Mouse (Mus musculus) large intestine, adult 2 months (tissue): ENCODE data around the gene Rab25. TPM values are rescaled to one million over a fixed set of nuclear protein-coding genes. Genes with fewer than 3 reads are reported as not detected.
"Not testable (repeated sequence)": the region's sequence is repeated elsewhere in the genome, so short reads cannot be mapped to it uniquely, and the experiment has no call there.

Source experiments
- DNase-seq: peaks from one replicate; pipeline ENCODE4 v3.0.0-alpha.2; 2012; ENCODE audit warnings: low read depth, low spot score
- WGBS: fragments of 180-500 bp; shearing (Covaris S2); methylation state at CpG from one replicate; pipeline ENCODE4 v1.1.7; 2018; 5-methylcytosine and 5-hydroxymethylcytosine counted together
- polyA plus RNA-seq: library from polyadenylated mRNA; depleted of rRNA; stranded (reverse); fragments of >200 nt; gene quantifications from 2 replicates; pipeline ENCODE4 v1.2.3, GENCODE M21; 2012; rRNA removed

Rab25 gene
- 236 and 238 TPM in 2 replicates for polyA plus RNA-seq

DNA sequence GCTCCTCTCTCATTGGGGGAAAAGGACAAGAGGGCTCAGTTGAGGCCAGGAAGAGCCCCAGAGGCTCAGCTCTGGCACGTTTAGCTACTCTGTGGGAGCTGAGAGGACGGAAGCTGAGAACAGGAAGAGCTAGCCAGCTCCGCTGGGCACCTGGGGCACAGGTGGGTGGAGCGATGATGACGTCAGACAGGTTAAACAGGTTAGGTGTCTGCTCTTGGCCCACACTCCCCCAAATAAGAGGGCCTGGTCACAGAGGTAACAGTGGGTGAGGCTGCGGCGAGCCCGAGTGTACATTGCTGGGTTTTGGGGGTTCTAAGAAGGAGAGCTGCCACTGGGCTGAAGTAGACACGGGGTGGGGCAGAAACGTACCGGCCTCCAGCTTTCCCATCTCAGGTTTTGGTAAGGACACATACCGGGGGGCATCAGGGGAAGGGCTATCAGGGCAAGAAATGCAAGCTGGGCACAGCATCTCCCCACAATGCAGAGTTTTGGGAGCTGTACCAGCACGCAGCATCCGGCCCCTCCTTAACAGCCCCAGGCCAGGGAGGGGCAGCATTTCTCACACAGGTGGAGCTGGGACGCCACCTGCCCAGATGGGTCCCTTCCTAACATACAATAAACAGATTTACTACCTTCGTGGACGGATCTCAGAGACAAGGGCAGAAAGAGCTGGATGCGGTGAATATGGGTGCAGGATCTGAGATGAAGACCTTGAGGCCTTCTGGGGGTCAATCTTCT, at the start of gene Rab25:
Gene Rab25, minus strand, starts transcription at position 121 of the 738 bp plus-strand sequence.
- 25% methylated on average over 18 of the region's 18 CpGs for WGBS
- no peak for DNase-seq

DNA sequence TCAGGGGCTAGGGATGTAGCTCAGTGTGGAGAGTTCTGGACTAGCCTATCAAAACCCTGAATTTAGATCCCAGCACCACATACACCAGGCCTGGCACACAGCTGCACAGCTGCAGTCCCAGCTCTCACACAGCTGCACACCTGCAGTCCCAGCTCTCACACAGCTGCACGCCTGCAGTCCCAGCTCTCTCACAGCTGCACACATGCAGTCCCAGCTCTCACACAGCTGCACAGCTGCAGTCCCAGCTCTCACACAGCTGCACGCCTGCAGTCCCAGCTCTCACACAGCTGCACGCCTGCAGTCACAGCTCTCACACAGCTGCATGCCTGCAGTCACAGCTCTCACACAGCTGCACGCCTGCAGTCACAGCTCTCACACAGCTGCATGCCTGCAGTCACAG, 48.4 kb upstream of the Rab25 start:
- 91% methylated on average over 4 of the region's 4 CpGs for WGBS
- DNase-seq = not testable (repeated sequence)

DNA sequence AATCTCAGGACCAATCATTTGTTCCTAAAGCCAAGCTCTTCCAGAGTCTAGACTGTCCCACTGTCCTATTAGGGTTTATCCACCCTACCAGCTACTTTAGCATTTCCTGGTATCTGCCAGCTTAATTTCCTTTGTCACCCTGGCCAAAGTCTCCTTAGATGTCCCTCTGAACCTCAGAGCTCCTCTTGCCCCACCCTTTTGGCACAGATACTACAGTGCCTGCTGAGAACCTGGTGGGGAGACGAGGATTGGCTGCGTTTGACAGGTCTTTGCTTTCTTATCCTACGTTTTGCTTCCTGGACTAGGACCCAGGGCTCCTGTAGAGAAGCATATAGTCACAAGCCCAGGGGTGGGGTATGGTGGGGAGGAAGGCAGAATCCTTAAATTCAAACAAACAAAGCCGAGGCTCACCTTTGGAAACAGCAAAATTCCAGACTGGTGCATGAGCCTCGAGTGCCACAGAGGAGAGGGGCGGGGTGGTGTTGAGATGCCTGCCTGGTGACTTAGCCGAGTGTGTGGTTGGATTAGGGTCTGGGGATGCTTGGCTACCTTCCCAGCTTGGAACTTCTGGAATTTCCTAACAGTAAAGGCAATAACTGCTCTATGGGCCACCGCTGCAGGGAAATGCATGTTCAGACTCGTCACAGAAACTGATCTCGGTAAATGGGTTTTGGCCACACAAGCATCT, 45.9 kb upstream of the Rab25 start:
- WGBS = 18% methylated on average over 10 of the region's 10 CpGs
- peak; percentile 73 for DNase-seq

DNA sequence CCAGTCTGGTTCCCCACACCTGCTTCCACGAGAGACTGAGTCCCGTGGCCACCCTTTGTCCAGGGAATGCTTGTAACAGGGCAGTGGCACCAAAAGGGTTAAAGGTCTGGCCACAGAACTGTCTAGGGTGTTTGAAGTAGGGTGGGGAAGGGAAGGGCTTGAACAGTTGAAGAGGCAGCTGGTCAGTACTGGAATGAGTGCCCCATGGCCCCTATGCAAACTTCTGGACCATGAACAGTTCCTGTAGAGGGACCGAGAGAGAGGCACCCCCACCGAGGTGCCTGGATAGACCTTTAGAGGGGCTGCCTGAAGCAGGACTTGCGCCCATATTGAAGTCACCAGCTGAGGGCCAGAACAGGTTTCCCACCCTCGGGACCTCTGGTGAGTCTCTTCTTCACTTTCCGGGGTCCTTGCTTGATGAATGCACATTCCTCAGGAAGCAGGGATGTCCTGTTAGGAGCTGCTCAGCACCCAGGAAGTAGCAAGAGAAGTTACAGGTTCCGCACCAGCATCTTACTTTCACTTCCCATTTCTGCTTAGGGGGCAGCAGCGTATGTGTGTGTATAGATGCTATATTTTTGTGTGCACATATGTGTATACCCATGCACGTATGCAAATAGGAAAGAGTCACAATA, 45.0 kb upstream of the Rab25 start:
- DNase-seq = no peak
- WGBS = 24% methylated on average over 10 of the region's 10 CpGs

DNA sequence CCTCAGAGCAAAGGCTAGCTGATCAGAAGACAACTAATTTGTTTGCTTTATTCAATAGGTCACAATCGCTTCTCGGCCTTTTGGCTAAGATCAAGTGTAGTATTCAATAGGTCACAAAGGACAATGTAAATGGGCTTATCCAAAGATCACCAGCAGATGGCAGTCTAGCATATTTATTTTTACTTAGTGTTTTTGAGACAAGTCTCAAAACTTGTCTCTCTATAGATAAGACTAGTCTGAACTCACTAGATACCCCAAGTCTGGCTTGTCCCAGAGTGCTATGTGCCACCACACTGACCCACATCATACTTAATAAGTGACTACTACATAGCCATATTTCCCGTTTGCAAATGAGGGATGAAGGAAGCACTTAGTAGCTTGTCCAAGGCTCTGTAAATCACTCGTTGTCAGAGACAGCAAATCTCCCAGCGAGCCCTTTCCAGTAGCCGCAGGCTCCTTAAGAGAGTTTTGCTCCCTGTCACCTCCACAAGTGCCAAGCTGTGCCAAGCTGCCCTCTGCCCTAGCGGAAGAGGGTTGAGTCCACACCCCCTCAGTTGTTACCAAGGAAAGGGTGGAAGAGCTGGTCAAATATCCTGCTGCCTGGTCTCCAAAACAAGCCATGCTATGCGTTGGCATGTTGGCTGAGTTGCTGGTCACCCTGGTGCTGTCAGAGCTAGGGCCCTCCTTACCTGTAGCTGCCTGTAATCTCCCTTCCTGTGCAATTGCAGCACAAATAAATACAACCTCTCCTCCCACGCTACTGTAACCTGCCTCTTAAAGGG, 44.0 kb upstream of the Rab25 start:
- no peak for DNase-seq
- WGBS = 4% methylated on average over 9 of the region's 9 CpGs

DNA sequence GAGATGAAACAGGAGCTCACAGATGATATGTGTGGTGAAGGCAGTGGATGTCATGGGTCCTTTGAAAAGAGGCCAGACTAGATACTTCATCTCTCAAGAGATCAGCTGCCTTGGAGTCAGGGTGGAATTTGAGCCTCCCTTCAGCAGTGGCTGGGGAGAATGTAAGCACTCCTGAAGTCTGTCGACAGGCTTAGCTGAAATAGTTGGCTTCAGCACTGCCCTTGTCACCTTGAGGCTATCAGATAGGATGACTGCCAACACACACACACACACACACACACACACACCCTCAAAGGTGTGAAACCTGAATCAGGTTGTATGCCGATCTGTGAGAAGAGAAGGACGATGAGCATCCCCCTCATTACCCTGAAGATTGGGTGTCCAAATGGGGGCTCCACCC, 42.9 kb upstream of the Rab25 start:
- DNase-seq = no peak
- 33% methylated on average over 3 of the region's 3 CpGs for WGBS

DNA sequence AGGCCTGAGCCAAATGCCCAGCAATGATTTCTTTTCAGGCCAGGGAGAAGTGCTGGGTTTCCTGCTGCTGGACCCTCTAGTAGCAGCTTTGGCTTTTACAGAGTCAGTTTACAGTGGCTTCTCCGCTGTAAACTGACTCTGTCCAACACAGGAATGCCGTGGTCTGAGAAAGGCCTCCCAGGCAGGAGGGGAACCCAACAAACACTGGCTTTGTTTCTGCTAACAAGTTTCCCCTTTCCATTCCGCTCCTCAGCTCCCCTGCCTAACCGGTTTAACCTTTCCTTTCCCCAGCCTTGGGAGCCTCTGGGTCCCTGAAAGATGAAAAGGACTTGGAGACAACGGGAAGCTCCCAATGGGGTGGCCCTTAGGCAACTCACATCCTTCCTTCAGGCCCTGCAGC, 42.1 kb upstream of the Rab25 start:
- 37% methylated on average over 5 of the region's 5 CpGs for WGBS
- DNase-seq = no peak

DNA sequence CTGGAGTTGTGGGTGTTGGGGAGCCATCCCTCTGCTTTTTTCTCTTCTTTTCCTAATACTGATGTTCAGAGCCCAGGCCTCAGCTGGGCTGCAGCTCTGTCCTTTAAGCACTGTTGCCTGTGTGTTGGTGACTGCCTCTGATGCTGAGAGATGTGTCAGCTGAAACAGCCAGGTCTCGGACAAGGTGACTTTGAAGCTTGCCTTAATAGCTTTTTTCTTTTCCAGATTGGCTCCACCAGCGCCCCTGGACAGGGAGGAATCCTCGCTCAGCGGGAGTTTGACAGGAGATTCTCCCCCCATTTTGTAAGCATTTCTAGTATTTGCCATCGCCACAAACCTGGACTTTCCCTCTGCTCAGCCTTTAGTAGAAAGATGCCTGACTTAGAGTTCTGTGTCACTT, 38.5 kb upstream of the Rab25 start:
- WGBS = 96% methylated on average over 5 of the region's 5 CpGs
- DNase-seq = no peak

DNA sequence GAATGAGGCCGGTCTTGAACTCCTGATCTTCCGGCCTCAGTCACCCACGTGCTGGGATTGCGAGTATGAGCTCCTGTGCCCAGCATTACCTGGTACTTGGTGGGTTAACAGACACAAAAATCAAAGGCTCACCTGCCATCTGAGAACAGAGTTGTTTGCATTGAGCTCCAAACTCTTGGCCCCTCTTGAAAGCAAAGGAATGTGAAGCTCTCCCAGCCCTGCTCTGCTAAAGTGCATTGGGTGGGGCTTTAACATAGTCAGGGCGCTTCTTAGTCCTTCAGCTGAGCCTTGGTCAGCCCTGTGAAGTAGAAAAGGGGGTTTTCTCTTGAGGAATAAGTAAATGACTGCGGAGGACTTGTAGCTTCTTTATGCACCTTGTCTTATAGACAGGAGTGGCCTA, 37.7 kb upstream of the Rab25 start:
- WGBS = 92% methylated on average over 6 of the region's 6 CpGs
- DNase-seq = no peak

DNA sequence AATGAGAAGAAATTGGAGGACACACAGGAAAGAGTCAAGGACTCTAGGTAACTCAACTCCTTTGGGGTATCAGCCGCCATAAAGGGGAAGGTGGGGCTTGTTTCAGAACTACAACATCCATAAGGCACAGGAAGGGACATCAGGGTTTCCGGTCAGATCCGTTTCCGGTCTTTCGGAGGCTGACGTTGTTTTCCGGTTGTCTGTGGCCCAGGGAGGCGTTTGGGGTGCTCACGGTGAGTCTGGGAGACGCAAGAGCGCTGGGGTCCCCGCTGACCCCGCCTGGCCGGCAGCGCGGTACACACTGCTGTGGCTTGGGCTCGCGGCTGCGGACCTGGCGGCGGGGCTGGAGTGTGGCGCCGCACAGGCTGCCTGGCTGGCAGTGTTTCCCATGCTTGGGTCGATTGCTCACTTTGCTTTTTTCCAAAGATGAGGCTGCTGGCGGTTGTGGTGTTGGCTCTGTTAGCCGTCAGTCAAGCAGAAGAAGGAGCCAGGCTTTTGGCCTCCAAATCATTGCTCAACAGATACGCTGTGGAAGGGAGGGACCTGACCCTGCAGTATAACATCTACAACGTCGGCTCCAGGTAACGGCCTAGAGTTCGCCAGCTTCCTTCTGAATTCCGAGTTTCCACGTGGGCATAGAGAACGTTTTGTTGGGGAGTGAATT, 31.5 kb upstream of the Rab25 start:
- peak; percentile 75 for DNase-seq
- under 1% methylated on average over 34 of the region's 34 CpGs for WGBS

DNA sequence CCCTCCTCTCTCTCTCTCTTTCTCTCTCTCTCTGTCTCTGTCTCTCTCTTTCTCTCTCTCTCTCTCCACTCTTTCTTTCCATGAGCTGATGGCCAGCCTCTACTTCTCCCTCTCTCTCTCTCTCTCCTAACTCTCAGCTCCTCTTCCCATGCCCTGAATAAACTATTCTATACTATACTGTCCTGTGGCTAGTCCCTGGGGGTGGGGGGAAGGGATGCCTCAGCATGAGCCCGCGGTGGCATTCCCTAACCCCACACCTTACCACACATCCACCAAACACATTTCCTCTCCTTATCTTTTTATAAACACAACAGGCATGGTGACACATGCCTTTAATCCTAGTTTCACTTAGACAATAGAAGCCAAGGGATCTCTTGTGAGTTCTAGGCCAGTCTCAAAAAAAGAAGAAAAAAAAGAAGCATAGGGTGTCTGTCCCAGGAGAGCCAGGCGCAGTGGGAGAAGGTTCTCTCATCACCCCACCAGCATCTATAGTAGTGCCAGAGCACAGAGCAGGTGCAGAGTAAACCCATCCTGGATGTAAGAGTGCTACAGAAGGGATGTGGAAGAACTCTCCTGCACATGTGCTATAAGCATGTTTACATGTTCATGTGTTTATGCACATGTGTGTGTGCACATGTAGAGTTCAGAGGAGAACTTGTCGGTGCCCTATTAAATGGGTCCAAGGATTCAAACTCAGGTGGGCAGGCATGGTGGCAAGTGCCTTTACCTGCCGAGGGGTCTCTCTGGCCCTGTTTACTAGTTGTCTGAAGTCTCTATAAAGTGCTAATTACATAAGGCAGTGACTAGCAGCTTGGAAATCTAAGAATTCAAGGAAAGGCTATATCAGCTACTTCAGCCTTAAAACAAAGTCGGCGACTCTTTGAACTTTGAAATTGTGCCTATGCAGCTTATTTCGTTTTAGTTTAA, 30.7 kb upstream of the Rab25 start:
- DNase-seq = no peak
- 46% methylated on average over 8 of the region's 8 CpGs for WGBS

DNA sequence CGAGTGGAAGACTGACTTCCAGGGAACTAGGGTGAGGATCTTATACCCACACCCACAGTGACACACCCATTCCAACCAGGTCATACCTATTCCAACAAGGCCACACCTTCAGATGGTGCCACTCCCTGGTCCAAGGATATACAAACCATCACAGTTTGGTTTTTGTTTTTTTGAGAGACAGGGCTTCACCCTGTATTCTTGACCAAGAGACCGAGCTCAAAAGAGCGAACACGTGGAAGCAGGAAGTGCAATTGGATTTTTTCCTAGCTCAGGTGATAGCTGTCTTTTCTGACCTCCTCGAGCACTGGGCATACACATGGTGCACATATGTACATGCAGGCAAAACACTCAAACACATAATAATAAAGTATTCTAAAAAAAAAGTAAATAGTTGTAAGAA, 29.7 kb upstream of the Rab25 start:
- not testable (repeated sequence) for DNase-seq
- 56% methylated on average over 5 of the region's 5 CpGs for WGBS

DNA sequence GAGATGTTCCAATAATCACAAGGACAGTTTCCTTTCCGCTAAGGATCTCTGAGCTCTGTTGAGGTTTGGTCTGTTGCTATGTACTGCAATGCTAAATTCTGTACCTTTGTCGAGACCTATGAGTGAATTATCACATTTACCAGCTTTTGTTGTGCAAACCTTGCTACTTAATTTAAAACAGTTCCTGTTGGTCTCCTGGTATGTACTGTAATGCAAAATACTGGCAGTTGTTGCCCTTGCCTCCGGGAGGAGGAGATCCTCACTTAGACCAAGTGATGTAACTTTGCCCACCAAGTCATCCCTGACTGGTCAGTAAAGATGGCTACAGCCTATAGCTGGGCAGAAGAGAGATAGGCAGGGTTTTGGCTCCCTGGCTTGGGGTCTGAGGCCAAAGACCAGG, 27.4 kb upstream of the Rab25 start, which contains the start of gene Ssr2:
Gene Ssr2, plus strand, starts transcription at position 337 of the 400 bp plus-strand sequence.
- WGBS = 83% methylated on average over 3 of the region's 3 CpGs
- DNase-seq = no peak

DNA sequence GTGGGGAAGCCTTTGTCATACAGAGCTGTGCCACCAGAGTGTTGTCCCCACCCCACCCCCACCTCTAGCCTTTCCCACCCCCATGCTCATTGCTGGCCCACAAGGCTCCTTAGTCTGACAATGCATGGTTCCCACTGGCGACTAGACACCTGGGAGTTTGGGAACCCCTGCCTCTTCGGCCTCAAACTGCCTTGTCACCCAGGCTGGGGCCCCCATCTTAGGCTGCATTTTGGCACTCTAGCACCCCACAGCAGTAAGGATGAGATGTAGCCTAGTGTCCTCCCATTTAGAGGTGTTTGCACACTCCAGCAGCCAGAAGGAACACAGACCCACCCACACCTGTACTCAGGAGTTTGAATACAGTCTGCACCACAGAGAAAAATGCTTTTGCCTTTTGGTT, 25.7 kb upstream of the Rab25 start:
- 94% methylated on average over 2 of the region's 2 CpGs for WGBS
- DNase-seq = no peak

DNA sequence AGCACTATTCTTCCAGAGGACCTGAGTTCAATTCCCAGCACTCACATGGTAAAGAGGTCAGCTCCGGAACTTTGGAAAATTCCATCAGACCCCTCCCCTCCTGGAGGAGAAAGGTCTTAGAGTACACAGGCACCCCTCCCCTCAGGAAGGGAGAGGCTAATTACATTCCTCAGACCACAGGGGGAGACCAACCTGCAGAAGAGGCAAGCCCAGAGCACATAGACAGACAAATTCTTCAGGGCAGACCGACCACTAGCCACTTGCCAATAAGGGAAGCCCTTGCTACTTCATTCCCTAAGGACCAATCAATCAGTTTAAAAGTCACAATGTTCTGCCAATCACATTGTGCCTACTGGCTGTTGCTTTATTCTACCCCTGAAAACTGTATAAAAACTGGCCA, 24.7 kb upstream of the Rab25 start:
- no peak for DNase-seq
- WGBS = 62% methylated on average over 2 of the region's 2 CpGs

DNA sequence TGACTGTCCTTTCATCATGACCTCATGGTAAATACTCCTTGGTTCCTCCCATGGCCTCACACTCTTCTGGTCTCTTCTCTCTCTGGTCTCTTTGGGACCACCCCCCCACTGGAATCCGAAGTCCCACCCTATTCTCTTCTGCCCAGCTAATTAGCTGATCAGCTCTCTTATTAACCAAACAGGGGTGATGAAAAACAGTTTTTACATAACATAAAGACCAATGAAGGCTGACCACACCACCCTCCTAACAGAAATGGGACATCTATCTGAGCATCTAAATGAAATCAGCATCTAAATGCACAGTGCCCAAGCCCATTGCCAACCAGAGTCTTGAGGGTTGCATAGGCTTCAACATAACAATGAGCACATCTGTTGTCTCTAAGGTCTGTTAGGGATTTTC, 23.8 kb upstream of the Rab25 start:
- WGBS = 75% methylated on average over 1 of the region's 1 CpGs
- DNase-seq = no peak

DNA sequence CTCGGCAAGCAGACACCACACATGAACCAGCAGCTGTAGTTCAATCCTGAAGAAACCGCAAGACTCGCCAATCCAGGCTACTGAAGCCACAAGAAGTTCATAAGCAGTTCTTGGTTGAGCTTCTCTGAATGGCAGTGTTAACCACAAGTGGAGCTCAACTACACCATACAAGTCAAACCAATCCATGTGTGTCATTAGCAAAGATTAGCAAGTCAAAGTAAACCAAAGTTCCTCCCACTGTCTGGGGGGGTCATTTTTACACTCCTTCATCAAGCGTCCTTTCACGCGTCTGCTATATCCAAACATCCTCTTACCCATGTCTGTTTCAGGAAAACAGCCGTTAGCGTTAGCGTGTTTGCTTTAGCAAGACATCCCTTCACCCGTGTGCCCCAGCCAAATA, 22.2 kb upstream of the Rab25 start:
- WGBS = 92% methylated on average over 10 of the region's 10 CpGs
- no peak for DNase-seq

DNA sequence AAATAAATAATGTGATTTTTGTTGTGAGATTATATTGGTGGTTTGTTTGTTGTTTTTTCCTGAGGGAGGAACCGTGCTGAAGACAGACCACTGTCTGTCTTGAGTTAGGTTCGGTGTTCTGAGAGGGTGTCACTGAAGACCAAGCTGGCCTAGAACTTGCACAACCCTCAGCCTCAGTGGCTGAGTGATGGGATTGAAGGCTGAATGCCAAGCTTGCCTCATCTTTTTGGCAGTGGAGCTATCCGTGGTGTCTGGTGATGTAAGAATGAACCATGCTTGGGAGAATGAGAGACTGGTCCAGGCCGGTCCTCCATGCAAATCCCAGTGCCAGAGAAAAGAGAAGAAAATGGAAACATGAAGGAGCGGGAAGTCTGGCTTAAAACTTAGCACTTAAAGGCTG, 21.6 kb upstream of the Rab25 start:
- no peak for DNase-seq
- 82% methylated on average over 5 of the region's 5 CpGs for WGBS

DNA sequence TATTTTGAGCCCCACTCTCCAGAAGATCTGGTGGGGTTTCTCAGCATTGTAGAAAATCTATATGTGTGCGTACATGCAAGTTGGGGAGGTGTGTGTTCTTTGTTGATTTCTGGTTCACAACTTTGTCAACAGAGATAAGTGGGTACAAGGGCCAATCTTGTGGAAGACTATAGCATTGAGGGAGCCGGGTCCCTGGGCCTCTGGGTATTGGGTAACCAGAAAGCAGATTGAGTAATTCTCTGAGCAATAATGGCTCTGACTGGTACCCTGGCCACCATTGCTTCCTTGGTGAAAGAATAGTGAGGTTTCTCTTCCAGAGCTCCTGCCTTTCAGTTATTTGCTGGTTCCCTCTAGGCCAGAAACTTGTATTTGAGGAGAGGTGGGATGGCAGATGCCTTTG, 21.0 kb upstream of the Rab25 start:
- no peak for DNase-seq
- 89% methylated on average over 2 of the region's 2 CpGs for WGBS
